Comparison of ENCODE assay signal across 8 mouse cellular contexts in the genomic region with DNA sequence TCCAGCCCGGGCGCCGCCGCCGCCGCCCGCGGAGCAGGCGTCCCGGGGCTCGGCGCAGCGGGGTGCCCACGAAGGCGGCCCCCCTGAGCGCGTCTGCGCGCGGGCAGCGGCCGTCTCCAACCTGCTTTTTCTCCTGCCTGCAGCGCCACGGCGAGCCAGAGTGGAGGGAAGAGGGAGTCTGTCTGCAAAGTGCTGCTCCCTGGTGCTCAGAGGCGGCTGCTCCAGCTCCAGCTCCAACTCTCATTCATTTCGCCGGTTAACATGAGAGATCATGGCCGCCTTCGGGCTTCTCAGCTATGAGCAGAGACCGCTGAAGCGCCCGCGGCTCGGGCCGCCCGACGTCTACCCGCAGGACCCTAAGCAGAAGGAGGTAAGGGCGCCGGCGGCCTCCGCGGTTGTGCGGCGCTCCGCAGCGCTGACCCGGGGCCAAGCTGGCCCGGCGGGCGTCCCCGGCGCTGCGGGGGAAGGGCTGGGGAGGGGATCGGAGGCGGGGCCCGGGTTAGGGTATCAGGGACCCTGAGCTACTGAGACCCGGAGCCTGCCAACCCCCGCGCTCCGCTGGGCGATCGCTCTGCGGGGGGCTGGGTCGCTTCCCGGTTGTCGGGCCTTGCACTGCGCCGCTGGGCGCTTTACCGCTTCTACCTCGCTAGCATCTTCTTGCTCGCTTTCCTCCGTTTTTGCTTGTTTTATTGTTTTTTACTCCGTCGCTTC. TPM values are rescaled to one million over a fixed set of nuclear protein-coding genes. Genes with fewer than 3 reads are reported as not detected.
DNase-seq lines count a peak whose midpoint lies in the region; ATAC-seq lines count a peak whose summit lies in the region.

No protein-coding gene starts in this region.

- no peaks in the 10 kb centered on the region for H3K9me3 ChIP-seq in forebrain, embryonic 16.5 days (ENCODE audit: control insufficient read depth, low read length)
- no peaks in the 10 kb centered on the region for H3K9me3 ChIP-seq in lung, embryonic 15.5 days

- peak; percentile 91 for ATAC-seq in forebrain, embryonic 16.5 days
- peak; percentile 85 for ATAC-seq in lung, embryonic 15.5 days (ENCODE audit: borderline replicate concordance, extremely low read depth, low FRiP score, low TSS enrichment)

- peak overlapping the region; percentile 95 for H3K27ac ChIP-seq in forebrain, embryonic 16.5 days (ENCODE audit: low read length)
- H3K27ac ChIP-seq in lung, embryonic 15.5 days = peak overlapping the region; percentile 91

- peak overlapping the region; percentile 73 for H3K9ac ChIP-seq in forebrain, embryonic 16.5 days (replicated peaks; ENCODE audit: low read depth, low read length)
- H3K9ac ChIP-seq in lung, embryonic 15.5 days = peak overlapping the region; percentile 61

- peak overlapping the region; percentile 75 for H3K4me3 ChIP-seq in forebrain, embryonic 16.5 days (replicated peaks; ENCODE audit: low read length)
- peak overlapping the region; percentile 76 for H3K4me3 ChIP-seq in lung, embryonic 15.5 days

- WGBS in forebrain, embryonic 16.5 days = under 1% methylated on average over 72 of the region's 77 CpGs
- under 1% methylated on average over 58 of the region's 77 CpGs for WGBS in lung, embryonic 15.5 days

- H3K4me2 ChIP-seq in forebrain, embryonic 16.5 days (ENCODE audit: low read length) = peak overlapping the region; percentile 88
- H3K4me2 ChIP-seq in lung, embryonic 15.5 days = peak overlapping the region; percentile 96

- no peaks in the 10 kb centered on the region for H3K36me3 ChIP-seq in forebrain, embryonic 16.5 days (ENCODE audit: control insufficient read depth, insufficient read depth)
- no peaks in the 10 kb centered on the region for H3K36me3 ChIP-seq in lung, embryonic 15.5 days

- DNase-seq in ES-CJ7 (ENCODE audit: low read depth, low spot score) = peak; percentile 74
- DNase-seq in cerebellum, adult 18-20 months = peak; percentile 75 to 77
- DNase-seq in heart, postnatal 4 days = peak; percentile 81
- peak; percentile 77 for DNase-seq in layer of hippocampus, adult 9-11 months
- peak; percentile 79 for DNase-seq in ovary, postnatal 36 days (ENCODE audit: low spot score)
- peak; percentile 77 for DNase-seq in thymus, postnatal 4 days

- no peaks in the 10 kb centered on the region for H3K27me3 ChIP-seq in forebrain, embryonic 16.5 days (replicated peaks; ENCODE audit: control insufficient read depth, insufficient read depth, low read length)
- peaks cover 60% of the 10 kb centered on the region for H3K27me3 ChIP-seq in lung, embryonic 15.5 days

- H3K4me1 ChIP-seq in forebrain, embryonic 16.5 days (replicated peaks; ENCODE audit: control insufficient read depth, insufficient read depth, low read length) = peaks cover 11% of the 10 kb centered on the region
- H3K4me1 ChIP-seq in lung, embryonic 15.5 days = peaks cover 10% of the 10 kb centered on the region

RNA-seq across cellular contexts. Expression of a gene that starts 1.3 kb away (rescaled TPM):
- 3.3 and 4.3 TPM in 2 replicates for polyA plus RNA-seq in forebrain, embryonic 16.5 days (2015; fragmentation: Nextera tagmentation; extraction: Ambion mirVana)
- 10 to 100 TPM; 15.0 to 16.3 TPM for total RNA-seq in heart, postnatal 4 days (2021)
- polyA plus RNA-seq in lung, embryonic 15.5 days (2015; fragmentation: Nextera tagmentation; extraction: Ambion mirVana) = 1.9 TPM in 2 replicates

Comparison
In these comparisons a context has a peak if more than half of its experiments do, and no peak if none do; other contexts are left out.
1. Peak in every context shown above with its lines: DNase-seq, ATAC-seq, H3K4me3 ChIP-seq and H3K27ac ChIP-seq.